Mouse (Mus musculus) C2C12 (cell line): ENCODE data around the gene Gm43552. TPM values are rescaled to one million over a fixed set of nuclear protein-coding genes. Genes with fewer than 3 reads are reported as not detected.

Source experiments
- H3K27me3 ChIP-seq: one replicate; pipeline ENCODE4 v1.6.1; 2011; ENCODE audit not compliant: control insufficient read depth, insufficient read depth, insufficient read length
- H3K36me3 ChIP-seq: one replicate; pipeline ENCODE4 v1.6.1; 2011; ENCODE audit not compliant: control insufficient read depth, insufficient read depth
- H3K4me3 ChIP-seq: one replicate; pipeline ENCODE4 v1.5.1; 2011; ENCODE audit warnings: mild to moderate bottlenecking, control low read depth; ENCODE audit not compliant: poor library complexity, insufficient read depth, severe bottlenecking
- H3K79me2 ChIP-seq: one replicate; pipeline ENCODE4 v1.6.1; 2011; ENCODE audit not compliant: control insufficient read depth, insufficient read depth
- H3K79me3 ChIP-seq: one replicate; pipeline ENCODE4 v1.6.1; 2011; ENCODE audit warnings: low read depth, control low read depth
- H3ac ChIP-seq: one replicate; pipeline ENCODE3; 2011; ENCODE audit warnings: low read depth; ENCODE audit not compliant: control insufficient read depth, insufficient read length
- CEBPB ChIP-seq: IDR thresholded peaks from one replicate; pipeline ENCODE4 v1.6.1; 2011; ENCODE audit warnings: low read depth, mild to moderate bottlenecking, control low read depth, moderate library complexity
- CTCF ChIP-seq: IDR thresholded peaks from one replicate; pipeline ENCODE4 v1.5.1; 2011; ENCODE audit not compliant: control insufficient read depth, insufficient read depth, insufficient read length
- FOSL1 ChIP-seq: IDR thresholded peaks from one replicate; pipeline ENCODE4 v1.8.0; 2011; ENCODE audit warnings: mild to moderate bottlenecking, low read length; ENCODE audit not compliant: poor library complexity, insufficient read depth, severe bottlenecking
- MAX ChIP-seq: IDR thresholded peaks from one replicate; pipeline ENCODE4 v1.6.1; 2011; ENCODE audit warnings: mild to moderate bottlenecking, control low read depth
- MYOD1 ChIP-seq: IDR thresholded peaks from one replicate; pipeline ENCODE4 v1.6.1; 2011; ENCODE audit warnings: low read depth; ENCODE audit not compliant: control insufficient read depth, insufficient read length
- MYOG ChIP-seq: IDR thresholded peaks from one replicate; pipeline ENCODE4 v1.6.1; 2011; ENCODE audit not compliant: control insufficient read depth, insufficient read length; ENCODE audit errors: extremely low read depth
- USF1 ChIP-seq: IDR thresholded peaks from one replicate; pipeline ENCODE4 v1.6.1; 2011; ENCODE audit warnings: low read depth, mild to moderate bottlenecking, control low read depth, moderate library complexity
- polyA plus RNA-seq: library from polyadenylated mRNA; unstranded; fragments of >200 nt; fragmentation: generic; extraction: Trizol; gene quantifications from one replicate; pipeline ENCODE4 v1.2.1, GENCODE M21; 2012; ENCODE audit warnings: missing spikeins

The Gm43552 gene
- polyA plus RNA-seq, 1 experiment: not detected

DNA sequence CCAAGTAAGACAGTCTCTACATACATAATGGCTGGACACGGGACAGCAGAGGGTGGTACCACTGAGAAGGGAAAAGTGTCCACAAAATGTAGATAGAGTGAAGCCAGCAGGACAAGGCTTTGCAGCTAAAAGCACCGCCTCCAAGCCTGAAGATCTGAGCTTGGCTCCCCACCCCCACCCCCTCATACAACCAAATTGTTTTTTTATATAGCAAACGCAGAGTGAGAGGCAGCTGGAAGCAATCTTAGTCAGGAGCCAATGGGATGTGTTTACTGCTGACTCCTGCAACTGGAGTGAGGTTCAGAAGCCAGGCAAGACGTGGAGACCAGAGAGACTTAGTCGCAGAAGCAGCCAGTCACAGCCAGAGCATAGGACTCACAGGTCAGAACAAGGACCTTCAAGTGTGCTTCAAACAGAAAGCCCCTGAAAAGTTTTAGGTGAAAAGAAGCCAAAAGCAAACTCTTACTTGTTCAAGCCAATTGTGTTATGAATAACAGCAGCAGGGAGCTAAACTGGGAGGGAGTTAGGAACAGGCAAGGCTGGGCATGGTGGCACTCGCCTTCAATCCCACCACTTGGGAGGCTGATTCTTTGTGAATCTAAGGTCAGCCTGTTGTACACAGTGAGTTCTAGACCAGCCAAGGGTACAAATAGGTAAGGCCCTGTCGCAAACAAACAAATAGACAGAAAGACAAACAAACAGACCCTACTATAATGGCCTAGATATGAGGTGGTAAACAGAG lies 35.4 kb downstream of the Gm43552 start:
- TF ChIP-seq MYOD1 (no peak), MAX (no peak), USF1 (no peak), MYOG (no peak), FOSL1 (no peak), CTCF (no peak), CEBPB (no peak)
- Histone ChIP-seq H3K36me3 (no peaks in the 10 kb centered on the region), H3K4me3 (no peak overlapping the region), H3K79me2 (peaks cover 10% of the 10 kb centered on the region), H3ac (no peak overlapping the region), H3K27me3 (no peaks in the 10 kb centered on the region), H3K79me3 (no peaks in the 10 kb centered on the region)

GRCm38 (mm10) chr5:65454771-65455170 lies 37.9 kb downstream of the Gm43552 start:
- Histone ChIP-seq H3K79me3 (no peaks in the 10 kb centered on the region), H3K79me2 (peaks cover 10% of the 10 kb centered on the region), H3ac (no peak overlapping the region), H3K36me3 (no peaks in the 10 kb centered on the region), H3K27me3 (no peaks in the 10 kb centered on the region), H3K4me3 (no peak overlapping the region)
- TF ChIP-seq CEBPB (no peak), MYOG (no peak), CTCF (no peak), MAX (no peak), USF1 (no peak), FOSL1 (no peak), MYOD1 (no peak)

GRCm38 (mm10) chr5:65448941-65449340 lies 43.7 kb downstream of the Gm43552 start:
- no peaks in the 10 kb centered on the region for H3K36me3 ChIP-seq
- H3K4me3 ChIP-seq: no peak overlapping the region
- no peaks in the 10 kb centered on the region for H3K27me3 ChIP-seq
- no peak overlapping the region for H3ac ChIP-seq
- no peaks in the 10 kb centered on the region for H3K79me3 ChIP-seq
- H3K79me2 ChIP-seq: peaks cover 5% of the 10 kb centered on the region
- no peak for TF ChIP-seq MYOG
- no peak for TF ChIP-seq MAX
- no peak for TF ChIP-seq USF1
- TF ChIP-seq CTCF: no peak
- no peak for TF ChIP-seq CEBPB
- TF ChIP-seq FOSL1: no peak
- TF ChIP-seq MYOD1: no peak

DNA sequence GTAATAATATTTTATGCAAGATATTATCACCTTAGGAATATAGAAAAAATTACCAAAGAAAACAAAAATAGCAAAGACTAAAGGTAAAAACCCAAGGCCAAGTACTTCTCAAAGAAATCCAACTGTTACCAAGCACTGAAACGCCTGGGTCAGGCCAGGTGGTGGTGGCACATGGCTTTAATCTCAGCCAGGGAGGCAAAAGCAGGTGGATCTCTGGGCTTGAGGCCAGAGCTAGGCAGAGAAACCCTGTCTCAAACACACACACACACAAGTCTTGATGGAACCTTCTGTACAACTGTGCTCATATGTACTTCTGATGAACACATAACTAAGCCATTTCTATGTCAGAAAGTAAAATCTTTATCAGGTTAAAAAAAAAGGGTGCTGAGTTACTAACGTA lies 44.8 kb downstream of the Gm43552 start:
- no peaks in the 10 kb centered on the region for H3K79me3 ChIP-seq
- no peaks in the 10 kb centered on the region for H3K79me2 ChIP-seq
- no peaks in the 10 kb centered on the region for H3K36me3 ChIP-seq
- H3ac ChIP-seq: no peak overlapping the region
- no peak overlapping the region for H3K4me3 ChIP-seq
- H3K27me3 ChIP-seq: no peaks in the 10 kb centered on the region
- TF ChIP-seq FOSL1: no peak
- TF ChIP-seq MAX: no peak
- no peak for TF ChIP-seq MYOG
- TF ChIP-seq USF1: no peak
- TF ChIP-seq CEBPB: no peak
- TF ChIP-seq CTCF: no peak
- no peak for TF ChIP-seq MYOD1

DNA sequence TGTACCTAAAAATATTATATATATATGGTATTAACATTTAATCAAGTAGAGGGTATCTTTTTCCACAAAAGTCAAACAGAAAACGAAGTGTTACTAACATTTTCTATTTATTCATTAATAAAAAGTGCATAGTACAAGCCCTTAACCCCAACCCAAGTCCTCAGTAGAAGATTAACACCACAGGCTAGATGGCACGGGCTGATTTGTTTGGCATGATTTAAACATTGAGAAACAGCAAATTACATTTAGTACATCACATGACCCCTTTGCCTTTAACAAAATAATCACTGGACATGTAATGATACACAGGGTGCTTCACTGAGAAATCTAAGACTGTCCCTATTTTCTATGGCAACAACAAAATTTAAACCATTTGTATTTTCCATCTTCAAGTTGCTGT lies 45.9 kb downstream of the Gm43552 start:
- no peaks in the 10 kb centered on the region for H3K79me2 ChIP-seq
- no peak overlapping the region for H3K4me3 ChIP-seq
- TF ChIP-seq MAX: no peak
- TF ChIP-seq CTCF: no peak
- no peak for TF ChIP-seq MYOD1
- no peak for TF ChIP-seq MYOG
- TF ChIP-seq CEBPB: no peak
- no peak for TF ChIP-seq USF1
- TF ChIP-seq FOSL1: no peak
- H3K36me3 ChIP-seq: no peaks in the 10 kb centered on the region
- no peaks in the 10 kb centered on the region for H3K27me3 ChIP-seq
- no peaks in the 10 kb centered on the region for H3K79me3 ChIP-seq
- H3ac ChIP-seq: no peak overlapping the region
